Mouse (Mus musculus) limb, embryonic 11.5 days (tissue): ENCODE measurements at regions not wholly inside any gene's neighbourhood (a gene's known extent, or its start where the extent isn't known, plus 50 kb on each side); places are given as distances from the start of the nearest gene placed in this dataset.

Source experiments
- ATAC-seq: fragments of 200-750 bp; cut with Nextera tagmentation; 2 replicates; pipeline ENCODE4 v1.8.0; 2017; ENCODE audit warnings: low read depth; ENCODE audit not compliant: insufficient number of reproducible peaks, low FRiP score, low TSS enrichment
- DNase-seq: peaks from one replicate; pipeline ENCODE4 v3.0.0-alpha.2; 2015; ENCODE audit warnings: low spot score
- H3K27ac ChIP-seq: fragments of 300-500 bp; sonication (generic); replicated peaks from 2 replicates; pipeline ENCODE4 v1.5.1; 2014; ENCODE audit warnings: low read depth, mild to moderate bottlenecking, low read length
- H3K27me3 ChIP-seq: fragments of 300-500 bp; sonication (generic); 2 replicates; pipeline ENCODE4 v1.6.1; 2014; ENCODE audit warnings: mild to moderate bottlenecking, low read length, mixed read lengths; ENCODE audit not compliant: control insufficient read depth, insufficient read depth
- H3K36me3 ChIP-seq: fragments of 300-500 bp; sonication (generic); 2 replicates; pipeline ENCODE4 v1.6.1; 2014; ENCODE audit warnings: mild to moderate bottlenecking, low read length, moderate library complexity, mixed read lengths; ENCODE audit not compliant: control insufficient read depth, insufficient read depth
- H3K4me1 ChIP-seq: fragments of 300-500 bp; sonication (generic); 2 replicates; pipeline ENCODE4 v1.6.1; 2014; ENCODE audit warnings: low read length, mixed read lengths; ENCODE audit not compliant: control insufficient read depth, insufficient read depth
- H3K4me2 ChIP-seq: fragments of 300-500 bp; sonication (generic); 2 replicates; pipeline ENCODE4 v1.6.1; 2014; ENCODE audit warnings: low read depth, mild to moderate bottlenecking, moderate library complexity; ENCODE audit not compliant: severe bottlenecking
- H3K4me3 ChIP-seq: fragments of 300-500 bp; sonication (generic); 2 replicates; pipeline ENCODE4 v1.5.1; 2014; ENCODE audit warnings: low read depth, low read length
- H3K9ac ChIP-seq: fragments of 300-500 bp; sonication (generic); 2 replicates; pipeline ENCODE4 v1.6.1; 2014; ENCODE audit warnings: mild to moderate bottlenecking, low read length
- H3K9me3 ChIP-seq: fragments of 300-500 bp; sonication (generic); 2 replicates; pipeline ENCODE4 v1.6.1; 2016; ENCODE audit warnings: low read length; ENCODE audit not compliant: control insufficient read depth
- WGBS: fragments of 180-500 bp; shearing (Covaris S2); extraction: QIAGEN DNeasy Blood & Tissue Kit; methylation state at CpG from one replicate; pipeline ENCODE4 v1.1.7; 2014; 5-methylcytosine and 5-hydroxymethylcytosine counted together

- no peaks in the 10 kb centered on the region for H3K4me1 ChIP-seq
- WGBS = 80% methylated on average over 7 of the region's 7 CpGs
- no peak for DNase-seq
- no peaks in the 10 kb centered on the region for H3K9me3 ChIP-seq
- no peaks in the 10 kb centered on the region for H3K27me3 ChIP-seq
- H3K4me3 ChIP-seq = no peak overlapping the region
- ATAC-seq = no peak
- no peaks in the 10 kb centered on the region for H3K36me3 ChIP-seq
- no peak overlapping the region for H3K4me2 ChIP-seq
- H3K27ac ChIP-seq = no peak overlapping the region
- H3K9ac ChIP-seq = no peak overlapping the region
Measured at GRCm38 (mm10) chr9:41565784-41566183, 404.3 kb upstream of the Ubash3b start.

- 92% methylated on average over 2 of the region's 2 CpGs for WGBS
- no peak overlapping the region for H3K27ac ChIP-seq
- no peak overlapping the region for H3K9ac ChIP-seq
Measured at GRCm38 (mm10) chr9:41563376-41563775, 401.9 kb upstream of the Ubash3b start.

DNA sequence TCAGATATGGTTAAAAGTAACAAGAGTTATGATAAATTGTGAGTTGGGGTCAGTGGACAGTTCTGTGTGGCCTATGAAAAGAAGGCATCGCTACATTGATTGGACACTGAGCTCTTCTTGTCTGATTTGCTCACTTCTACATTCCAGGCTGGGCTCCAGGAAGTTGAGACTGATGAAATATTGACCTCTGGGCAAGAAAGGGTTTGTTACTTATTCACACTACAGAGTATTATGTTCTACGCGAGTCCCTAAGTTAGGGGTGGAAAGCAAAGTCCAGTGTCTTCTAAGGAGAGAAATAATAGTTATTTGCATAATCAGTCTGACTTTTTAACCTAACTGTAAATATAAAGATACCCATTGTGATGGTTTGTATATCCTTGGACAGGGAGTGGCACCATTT lies 397.0 kb upstream of the Ubash3b start:
- H3K4me3 ChIP-seq = no peak overlapping the region
- H3K9ac ChIP-seq = no peak overlapping the region
- no peaks in the 10 kb centered on the region for H3K9me3 ChIP-seq
- H3K36me3 ChIP-seq = no peaks in the 10 kb centered on the region
- ATAC-seq (no peak), DNase-seq (no peak)
- no peak overlapping the region for H3K27ac ChIP-seq
- no peak overlapping the region for H3K4me2 ChIP-seq
- 98% methylated on average over 3 of the region's 3 CpGs for WGBS
- H3K4me1 ChIP-seq = no peaks in the 10 kb centered on the region
- H3K27me3 ChIP-seq = no peaks in the 10 kb centered on the region

More at GRCm38 (mm10) chr9:41563376-41563775, 401.9 kb upstream of the Ubash3b start:
- no peaks in the 10 kb centered on the region for H3K27me3 ChIP-seq
- H3K4me3 ChIP-seq = no peak overlapping the region
- H3K4me2 ChIP-seq = no peak overlapping the region
- DNase-seq (no peak), ATAC-seq (no peak)
- H3K36me3 ChIP-seq = no peaks in the 10 kb centered on the region
- no peaks in the 10 kb centered on the region for H3K9me3 ChIP-seq
- no peaks in the 10 kb centered on the region for H3K4me1 ChIP-seq

DNA sequence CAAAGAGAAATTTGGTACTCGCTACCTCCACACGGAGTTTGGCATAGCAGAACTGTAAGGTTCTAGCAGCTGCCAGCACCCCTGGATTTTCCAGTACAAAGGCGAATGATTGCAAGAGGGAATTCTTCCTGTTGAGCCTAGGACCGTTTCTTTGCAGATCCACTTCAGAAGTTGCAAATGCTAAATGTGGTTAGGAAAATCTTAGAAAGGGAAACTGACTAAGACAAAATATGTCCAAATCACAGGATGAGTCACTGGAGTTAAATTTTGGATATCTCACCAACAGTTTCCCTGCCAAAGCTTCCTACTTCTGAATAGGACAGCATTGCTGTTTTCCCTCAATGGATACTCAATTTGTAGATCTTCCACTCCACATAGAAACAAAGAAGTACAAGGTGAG lies 395.4 kb upstream of the Ubash3b start:
- 92% methylated on average over 4 of the region's 4 CpGs for WGBS
- Histone ChIP-seq H3K4me2 (no peak overlapping the region), H3K9me3 (no peaks in the 10 kb centered on the region), H3K9ac (no peak overlapping the region), H3K4me1 (no peaks in the 10 kb centered on the region), H3K27ac (no peak overlapping the region), H3K4me3 (no peak overlapping the region), H3K27me3 (no peaks in the 10 kb centered on the region), H3K36me3 (no peaks in the 10 kb centered on the region)
- no peak for ATAC-seq
- no peak for DNase-seq

DNA sequence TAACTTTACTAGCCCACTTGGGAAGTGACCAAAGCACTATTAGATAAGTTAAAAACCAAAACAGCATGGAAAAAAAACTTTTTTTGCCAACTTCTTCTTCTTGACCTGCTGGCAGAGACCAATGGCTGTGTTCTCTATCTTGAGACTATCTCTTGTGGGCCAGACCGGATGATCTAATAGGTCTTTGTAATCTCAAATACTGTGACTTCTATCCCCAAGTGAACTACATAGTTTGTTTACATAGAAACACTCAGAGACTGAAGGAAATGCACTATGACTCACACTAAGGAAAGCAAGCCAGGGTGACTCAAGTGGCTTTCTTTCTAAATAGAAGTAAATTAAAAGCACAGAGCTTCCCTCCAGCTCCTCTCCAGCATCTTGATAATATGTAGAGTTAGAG lies 384.3 kb upstream of the Ubash3b start:
- ATAC-seq (no peak), DNase-seq (no peak)
- no peaks in the 10 kb centered on the region for H3K36me3 ChIP-seq
- H3K4me3 ChIP-seq = no peak overlapping the region
- no peaks in the 10 kb centered on the region for H3K4me1 ChIP-seq
- H3K4me2 ChIP-seq = no peak overlapping the region
- H3K9me3 ChIP-seq = no peaks in the 10 kb centered on the region
- H3K27me3 ChIP-seq = no peaks in the 10 kb centered on the region
- no peak overlapping the region for H3K27ac ChIP-seq
- H3K9ac ChIP-seq = no peak overlapping the region
- 82% methylated on average over 1 of the region's 1 CpGs for WGBS

GRCm38 (mm10) chr9:41542511-41542910 lies 381.0 kb upstream of the Ubash3b start:
- H3K27ac ChIP-seq = no peak overlapping the region
- no peaks in the 10 kb centered on the region for H3K36me3 ChIP-seq
- WGBS = 87% methylated on average over 5 of the region's 5 CpGs
- H3K9ac ChIP-seq = no peak overlapping the region
- H3K9me3 ChIP-seq = no peaks in the 10 kb centered on the region
- no peak overlapping the region for H3K4me2 ChIP-seq
- no peaks in the 10 kb centered on the region for H3K4me1 ChIP-seq
- no peak for DNase-seq
- no peak overlapping the region for H3K4me3 ChIP-seq
- ATAC-seq = no peak
- no peaks in the 10 kb centered on the region for H3K27me3 ChIP-seq

GRCm38 (mm10) chr9:41541327-41541726 lies 379.8 kb upstream of the Ubash3b start:
- DNase-seq (no peak), ATAC-seq (no peak)
- Histone ChIP-seq H3K4me2 (no peak overlapping the region), H3K4me3 (no peak overlapping the region), H3K36me3 (no peaks in the 10 kb centered on the region), H3K27ac (no peak overlapping the region), H3K9ac (no peak overlapping the region), H3K4me1 (no peaks in the 10 kb centered on the region), H3K27me3 (no peaks in the 10 kb centered on the region), H3K9me3 (no peaks in the 10 kb centered on the region)
- 89% methylated on average over 6 of the region's 6 CpGs for WGBS

GRCm38 (mm10) chr9:41532786-41533185 lies 371.3 kb upstream of the Ubash3b start:
- H3K4me1 ChIP-seq = no peaks in the 10 kb centered on the region
- H3K27me3 ChIP-seq = no peaks in the 10 kb centered on the region
- H3K36me3 ChIP-seq = no peaks in the 10 kb centered on the region
- DNase-seq = no peak
- H3K9ac ChIP-seq = no peak overlapping the region
- 63% methylated on average over 3 of the region's 3 CpGs for WGBS
- H3K27ac ChIP-seq = no peak overlapping the region
- H3K4me3 ChIP-seq = no peak overlapping the region
- H3K4me2 ChIP-seq = no peak overlapping the region
- ATAC-seq = no peak
- no peaks in the 10 kb centered on the region for H3K9me3 ChIP-seq

- 75% methylated on average over 7 of the region's 7 CpGs for WGBS
- no peaks in the 10 kb centered on the region for H3K36me3 ChIP-seq
- ATAC-seq = no peak
- no peak for DNase-seq
- H3K27me3 ChIP-seq = no peaks in the 10 kb centered on the region
- H3K4me2 ChIP-seq = no peak overlapping the region
- no peaks in the 10 kb centered on the region for H3K4me1 ChIP-seq
- no peak overlapping the region for H3K27ac ChIP-seq
- no peak overlapping the region for H3K9ac ChIP-seq
- H3K9me3 ChIP-seq = no peaks in the 10 kb centered on the region
- no peak overlapping the region for H3K4me3 ChIP-seq
Measured at GRCm38 (mm10) chr9:41532290-41532689, 370.8 kb upstream of the Ubash3b start.
